In genomic region chr13:29826041-29826440, GRCm38 (mm10) we compare ENCODE assay signal across 18 mouse cellular contexts. TPM values are rescaled to one million over a fixed set of nuclear protein-coding genes. Genes with fewer than 3 reads are reported as not detected.
DNase-seq lines count a peak whose midpoint lies in the region; ATAC-seq and TF ChIP-seq lines count a peak whose summit lies in the region.
"Had no signal": no experiment of that assay in that cellular context is flagged by ENCODE, and none has a peak within 500 bp of the region (broad histone marks: within the 10 kb centered on the region; RNA-seq: fewer than 3 reads in every experiment).

No protein-coding gene starts in this region.

- peak overlapping the region; percentile 67 for H3K27ac ChIP-seq in midbrain, embryonic 10.5 days (replicated peaks)
- H3K27ac ChIP-seq in midbrain, postnatal 0 days (ENCODE audit: low read depth, low read length) = no peak overlapping the region
- H3K27ac ChIP-seq in embryonic facial prominence, embryonic 14.5 days (replicated peaks; ENCODE audit: low read depth, low read length) = no peak overlapping the region
- peak overlapping the region; percentile 89 for H3K27ac ChIP-seq in forebrain, embryonic 15.5 days (replicated peaks)
- H3K27ac ChIP-seq in midbrain, embryonic 14.5 days (replicated peaks; ENCODE audit: low read depth, low read length) = 0 out of 2 replicates have a peak overlapping the region, but pooled peaks have one; percentile 28
- H3K27ac ChIP-seq: embryonic facial prominence, embryonic 12.5 days had no signal

- peaks cover 53% of the 10 kb centered on the region for H3K4me1 ChIP-seq in midbrain, embryonic 10.5 days
- no peaks in the 10 kb centered on the region for H3K4me1 ChIP-seq in midbrain, postnatal 0 days (ENCODE audit: insufficient read depth, low read length)
- H3K4me1 ChIP-seq in embryonic facial prominence, embryonic 14.5 days (ENCODE audit: control insufficient read depth, insufficient read depth, low read length) = peaks cover 2% of the 10 kb centered on the region; the same call in 1 of the 2 replicates
- H3K4me1 ChIP-seq in forebrain, embryonic 15.5 days = peaks cover 58% of the 10 kb centered on the region
- peaks cover 13% of the 10 kb centered on the region for H3K4me1 ChIP-seq in midbrain, embryonic 14.5 days (ENCODE audit: control insufficient read depth, insufficient read depth, low read length)
- H3K4me1 ChIP-seq: embryonic facial prominence, embryonic 12.5 days had no signal

- no peaks in the 10 kb centered on the region for H3K36me3 ChIP-seq in midbrain, embryonic 10.5 days
- H3K36me3 ChIP-seq in midbrain, postnatal 0 days (ENCODE audit: insufficient read depth, low read length) = no peaks in the 10 kb centered on the region
- no peaks in the 10 kb centered on the region for H3K36me3 ChIP-seq in embryonic facial prominence, embryonic 14.5 days (ENCODE audit: control insufficient read depth, insufficient read depth, low read length)
- H3K36me3 ChIP-seq in forebrain, embryonic 15.5 days = no peaks in the 10 kb centered on the region
- no peaks in the 10 kb centered on the region for H3K36me3 ChIP-seq in midbrain, embryonic 14.5 days (ENCODE audit: control insufficient read depth, insufficient read depth, low read length)
- H3K36me3 ChIP-seq: embryonic facial prominence, embryonic 12.5 days had no signal

- DNase-seq in midbrain, embryonic 10.5 days (ENCODE audit: low spot score) = no peak
- no peak for DNase-seq in midbrain, postnatal 0 days (ENCODE audit: low spot score)
- peak; percentile 22 for DNase-seq in embryonic facial prominence, embryonic 14.5 days (ENCODE audit: low spot score)
- DNase-seq in midbrain, embryonic 14.5 days = peak; percentile 58
- no peak for DNase-seq in kidney, adult 11 months
- DNase-seq in adrenal gland, postnatal 36 days = no peak
- DNase-seq: cerebellum, adult 11 months; cerebellum, postnatal 14 days; heart, adult 18-20 months; heart, postnatal 4 days; left cerebral cortex, postnatal 4 days; lung, adult 18-20 months; right cerebral cortex, adult 18-20 months; spleen, adult 18-20 months; thymus, postnatal 36 days had no signal

- H3K9ac ChIP-seq in midbrain, postnatal 0 days (replicated peaks; ENCODE audit: low read length, poor library complexity, severe bottlenecking) = no peak overlapping the region
- H3K9ac ChIP-seq in embryonic facial prominence, embryonic 14.5 days (ENCODE audit: low read depth, low read length) = no peak overlapping the region
- H3K9ac ChIP-seq in forebrain, embryonic 15.5 days (replicated peaks) = 0 out of 2 replicates have a peak overlapping the region, but pooled peaks have one; percentile 3
- H3K9ac ChIP-seq in midbrain, embryonic 14.5 days (replicated peaks; ENCODE audit: low read length) = no peak overlapping the region
- H3K9ac ChIP-seq: embryonic facial prominence, embryonic 12.5 days had no signal

- no peak overlapping the region for H3K4me3 ChIP-seq in midbrain, embryonic 10.5 days
- H3K4me3 ChIP-seq in midbrain, postnatal 0 days (ENCODE audit: low read depth, low read length) = no peak overlapping the region
- no peak overlapping the region for H3K4me3 ChIP-seq in embryonic facial prominence, embryonic 14.5 days (ENCODE audit: low read depth, low read length)
- no peak overlapping the region for H3K4me3 ChIP-seq in forebrain, embryonic 15.5 days
- no peak overlapping the region for H3K4me3 ChIP-seq in midbrain, embryonic 14.5 days (replicated peaks; ENCODE audit: low read depth, low read length)
- H3K4me3 ChIP-seq: embryonic facial prominence, embryonic 12.5 days; myocyte had no signal

- H3K9me3 ChIP-seq in midbrain, embryonic 10.5 days (replicated peaks) = no peaks in the 10 kb centered on the region
- H3K9me3 ChIP-seq in midbrain, postnatal 0 days (ENCODE audit: low read length) = no peaks in the 10 kb centered on the region
- no peaks in the 10 kb centered on the region for H3K9me3 ChIP-seq in embryonic facial prominence, embryonic 14.5 days (ENCODE audit: control insufficient read depth, low read length)
- H3K9me3 ChIP-seq in forebrain, embryonic 15.5 days = no peaks in the 10 kb centered on the region
- no peaks in the 10 kb centered on the region for H3K9me3 ChIP-seq in midbrain, embryonic 14.5 days (ENCODE audit: control insufficient read depth, low read length)
- H3K9me3 ChIP-seq: embryonic facial prominence, embryonic 12.5 days had no signal

- H3K27me3 ChIP-seq in midbrain, embryonic 10.5 days (ENCODE audit: low read depth, poor library complexity, severe bottlenecking) = no peaks in the 10 kb centered on the region
- no peaks in the 10 kb centered on the region for H3K27me3 ChIP-seq in midbrain, postnatal 0 days (ENCODE audit: insufficient read depth, low read length)
- no peaks in the 10 kb centered on the region for H3K27me3 ChIP-seq in embryonic facial prominence, embryonic 14.5 days (replicated peaks; ENCODE audit: control insufficient read depth, insufficient read depth, low read length)
- no peaks in the 10 kb centered on the region for H3K27me3 ChIP-seq in forebrain, embryonic 15.5 days
- H3K27me3 ChIP-seq in midbrain, embryonic 14.5 days (ENCODE audit: control insufficient read depth, insufficient read depth, low read length) = no peaks in the 10 kb centered on the region
- H3K27me3 ChIP-seq: embryonic facial prominence, embryonic 12.5 days had no signal

- ATAC-seq in midbrain, postnatal 0 days (ENCODE audit: low FRiP score) = no peak
- no peak for ATAC-seq in embryonic facial prominence, embryonic 14.5 days (ENCODE audit: low read depth)
- ATAC-seq in forebrain, embryonic 15.5 days (replicated peaks) = no peak
- ATAC-seq in midbrain, embryonic 14.5 days (ENCODE audit: low FRiP score, low TSS enrichment) = no peak

- no peak for TF ChIP-seq CTCF in midbrain, postnatal 0 days (IDR thresholded peaks at IDR 0.05)

- no peak overlapping the region for H3K4me2 ChIP-seq in midbrain, postnatal 0 days (ENCODE audit: low read depth, low read length, poor library complexity, severe bottlenecking)
- H3K4me2 ChIP-seq in embryonic facial prominence, embryonic 14.5 days (ENCODE audit: low read depth, low read length) = no peak overlapping the region
- H3K4me2 ChIP-seq in forebrain, embryonic 15.5 days (replicated peaks) = no peak overlapping the region
- H3K4me2 ChIP-seq in midbrain, embryonic 14.5 days (ENCODE audit: low read length) = no peak overlapping the region
- H3K4me2 ChIP-seq: embryonic facial prominence, embryonic 12.5 days had no signal

RNA-seq across cellular contexts. Expression of gene Cdkal1, which starts 29.4 kb away (rescaled TPM):
- polyA plus RNA-seq in midbrain, embryonic 10.5 days (2016; fragmentation: Nextera tagmentation; extraction: Ambion mirVana) = 32.4 and 32.7 TPM in 2 replicates
- 13.1 and 17.6 TPM in 2 replicates for total RNA-seq in midbrain, postnatal 0 days (2014; rRNA removed)
- polyA plus RNA-seq in midbrain, postnatal 0 days (2015; fragmentation: Nextera tagmentation; extraction: Ambion mirVana) = 16.7 and 17.4 TPM in 2 replicates
- 25.9 and 30.9 TPM in 2 replicates for polyA plus RNA-seq in embryonic facial prominence, embryonic 14.5 days (2014; fragmentation: Nextera tagmentation; extraction: Ambion mirVana)
- 27.8 and 28.0 TPM in 2 replicates for polyA plus RNA-seq in forebrain, embryonic 15.5 days (2015; fragmentation: Nextera tagmentation; extraction: Ambion mirVana)
- 18.2 and 23.5 TPM in 2 replicates for polyA plus RNA-seq in midbrain, embryonic 14.5 days (2014; fragmentation: Nextera tagmentation; extraction: Ambion mirVana)
- 10 to 100 TPM; 23.8 to 24.4 TPM for total RNA-seq in adrenal gland, postnatal 36 days (2021)

Comparison
In these comparisons a context has a peak if more than half of its experiments do, and no peak if none do; other contexts are left out.
1. DNase-seq: peak in embryonic facial prominence, embryonic 14.5 days (single experiment) and midbrain, embryonic 14.5 days (single experiment); none in midbrain, embryonic 10.5 days (single experiment), midbrain, postnatal 0 days (single experiment), kidney, adult 11 months (single experiment) and adrenal gland, postnatal 36 days (0 of 2).
2. H3K27ac ChIP-seq: peak in midbrain, embryonic 10.5 days (single experiment), forebrain, embryonic 15.5 days (single experiment) and midbrain, embryonic 14.5 days (single experiment); none in midbrain, postnatal 0 days (single experiment) and embryonic facial prominence, embryonic 14.5 days (single experiment).